Mouse (Mus musculus): ENCODE data around the gene Slc4a4. TPM values are rescaled to one million over a fixed set of nuclear protein-coding genes. Genes with fewer than 3 reads are reported as not detected.

The Slc4a4 gene
- polyA plus RNA-seq, 1 experiment from 2014 or later: 0.98 TPM

- Histone ChIP-seq H3K4me1 (ENCODE audit: control insufficient read depth, insufficient read depth, low read length) (no peaks in the 10 kb centered on the region), H3K27me3 (replicated peaks; ENCODE audit: control insufficient read depth, insufficient read depth, low read length) (no peaks in the 10 kb centered on the region), H3K36me3 (ENCODE audit: control insufficient read depth, insufficient read depth, low read length) (no peaks in the 10 kb centered on the region), H3K27ac (ENCODE audit: low read depth, low read length) (no peak overlapping the region), H3K9ac (ENCODE audit: low read length) (no peak overlapping the region), H3K9me3 (replicated peaks; ENCODE audit: control insufficient read depth, low read length) (no peaks in the 10 kb centered on the region), H3K4me2 (ENCODE audit: low read length) (no peak overlapping the region), H3K4me3 (ENCODE audit: low read depth, low read length) (no peak overlapping the region)
- ATAC-seq (no peak), DNase-seq (ENCODE audit: low spot score) (no peak)
- WGBS: 83% methylated on average over 7 of the region's 7 CpGs
These were observed 18.2 kb downstream of the Slc4a4 start for GRCm38 (mm10) chr5:88904841-88905240.

DNA sequence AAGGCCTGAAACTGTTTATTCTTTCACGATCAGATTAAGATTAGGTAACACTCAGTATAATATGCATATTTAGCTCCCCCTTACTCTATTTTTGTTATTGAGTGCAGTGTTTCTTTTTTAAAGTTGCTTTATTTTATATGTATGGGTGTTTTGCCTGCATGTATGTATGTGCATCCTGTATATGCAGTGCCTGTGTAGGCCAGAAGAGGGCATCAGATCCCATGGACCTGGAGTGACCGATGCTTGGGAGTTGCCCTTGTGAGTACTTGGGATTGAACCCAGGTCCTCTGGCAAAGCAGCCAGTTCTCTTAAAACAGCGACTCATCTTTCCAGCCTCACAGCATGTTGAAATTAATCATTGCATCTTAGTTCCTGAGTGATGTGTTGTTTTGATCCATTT is 21.0 kb downstream of the Slc4a4 start:
- no peak overlapping the region for H3K4me2 ChIP-seq (ENCODE audit: low read length)
- no peaks in the 10 kb centered on the region for H3K4me1 ChIP-seq (ENCODE audit: control insufficient read depth, insufficient read depth, low read length)
- ATAC-seq (no peak), DNase-seq (ENCODE audit: low spot score) (no peak)
- H3K4me3 ChIP-seq (ENCODE audit: low read depth, low read length): no peak overlapping the region
- 92% methylated on average over 3 of the region's 3 CpGs for WGBS
- H3K9ac ChIP-seq (ENCODE audit: low read length): no peak overlapping the region
- H3K27me3 ChIP-seq (replicated peaks; ENCODE audit: control insufficient read depth, insufficient read depth, low read length): no peaks in the 10 kb centered on the region
- H3K27ac ChIP-seq (ENCODE audit: low read depth, low read length): no peak overlapping the region
- no peaks in the 10 kb centered on the region for H3K36me3 ChIP-seq (ENCODE audit: control insufficient read depth, insufficient read depth, low read length)
- no peaks in the 10 kb centered on the region for H3K9me3 ChIP-seq (replicated peaks; ENCODE audit: control insufficient read depth, low read length)

DNA sequence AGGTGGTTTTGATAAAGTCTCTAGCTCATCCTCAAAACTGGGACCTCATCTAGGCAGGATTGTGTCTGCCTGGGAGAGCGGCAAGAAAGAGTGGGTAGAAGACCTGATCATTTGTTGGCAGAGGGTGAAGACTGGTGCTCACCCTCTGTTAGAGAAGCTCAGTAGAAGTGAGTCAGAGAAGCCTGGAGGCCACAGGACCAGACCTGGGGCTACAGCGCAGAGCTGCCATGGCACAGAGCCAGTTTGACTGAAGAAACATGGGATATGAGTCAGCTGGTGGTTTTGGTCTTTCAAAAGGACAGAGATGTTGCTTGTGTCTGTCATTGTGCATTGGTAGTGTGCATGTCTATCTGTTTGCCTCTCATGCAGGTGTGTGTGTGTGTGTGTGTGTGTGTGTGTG is 26.0 kb downstream of the Slc4a4 start:
- H3K4me2 ChIP-seq (ENCODE audit: low read length): no peak overlapping the region
- H3K36me3 ChIP-seq (ENCODE audit: control insufficient read depth, insufficient read depth, low read length): no peaks in the 10 kb centered on the region
- no peak overlapping the region for H3K9ac ChIP-seq (ENCODE audit: low read length)
- H3K9me3 ChIP-seq (replicated peaks; ENCODE audit: control insufficient read depth, low read length): no peaks in the 10 kb centered on the region
- WGBS: 95% methylated on average over 2 of the region's 2 CpGs
- ATAC-seq (no peak), DNase-seq (ENCODE audit: low spot score) (no peak)
- H3K27ac ChIP-seq (ENCODE audit: low read depth, low read length): no peak overlapping the region
- no peak overlapping the region for H3K4me3 ChIP-seq (ENCODE audit: low read depth, low read length)
- no peaks in the 10 kb centered on the region for H3K27me3 ChIP-seq (replicated peaks; ENCODE audit: control insufficient read depth, insufficient read depth, low read length)
- no peaks in the 10 kb centered on the region for H3K4me1 ChIP-seq (ENCODE audit: control insufficient read depth, insufficient read depth, low read length)

DNA sequence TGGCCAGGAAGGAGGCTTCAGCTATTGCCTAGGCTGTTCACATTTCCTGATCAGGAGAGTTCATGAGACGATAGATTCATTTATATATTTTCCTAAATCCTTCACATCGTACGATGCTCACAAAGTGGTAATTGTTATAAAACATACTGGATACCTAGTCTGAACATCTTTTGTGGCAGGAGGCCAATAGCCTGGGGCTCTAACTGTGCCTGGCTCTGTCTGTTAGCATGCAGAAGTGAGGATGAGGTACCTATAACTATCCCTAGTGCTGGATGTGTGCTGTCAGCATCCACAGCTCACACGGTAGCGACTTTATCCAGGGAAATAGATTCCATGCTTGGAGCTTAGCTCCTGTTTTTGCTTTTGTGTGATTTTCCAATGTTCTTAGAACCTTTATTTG is 28.5 kb downstream of the Slc4a4 start:
- Histone ChIP-seq H3K36me3 (ENCODE audit: control insufficient read depth, insufficient read depth, low read length) (no peaks in the 10 kb centered on the region), H3K4me3 (ENCODE audit: low read depth, low read length) (no peak overlapping the region), H3K27me3 (replicated peaks; ENCODE audit: control insufficient read depth, insufficient read depth, low read length) (no peaks in the 10 kb centered on the region), H3K9me3 (replicated peaks; ENCODE audit: control insufficient read depth, low read length) (no peaks in the 10 kb centered on the region), H3K4me1 (ENCODE audit: control insufficient read depth, insufficient read depth, low read length) (no peaks in the 10 kb centered on the region), H3K4me2 (ENCODE audit: low read length) (no peak overlapping the region), H3K9ac (ENCODE audit: low read length) (no peak overlapping the region), H3K27ac (ENCODE audit: low read depth, low read length) (no peak overlapping the region)
- WGBS: 89% methylated on average over 5 of the region's 5 CpGs
- DNase-seq (ENCODE audit: low spot score) (no peak), ATAC-seq (no peak)

GRCm38 (mm10) chr5:88916501-88916971 is 29.9 kb downstream of the Slc4a4 start:
- H3K4me3 ChIP-seq (ENCODE audit: low read depth, low read length): no peak overlapping the region
- H3K9ac ChIP-seq (ENCODE audit: low read length): no peak overlapping the region
- 86% methylated on average over 9 of the region's 9 CpGs for WGBS
- H3K27ac ChIP-seq (ENCODE audit: low read depth, low read length): no peak overlapping the region
- no peak for ATAC-seq
- no peak overlapping the region for H3K4me2 ChIP-seq (ENCODE audit: low read length)
- no peak for DNase-seq (ENCODE audit: low spot score)
- H3K9me3 ChIP-seq (replicated peaks; ENCODE audit: control insufficient read depth, low read length): no peaks in the 10 kb centered on the region
- no peaks in the 10 kb centered on the region for H3K36me3 ChIP-seq (ENCODE audit: control insufficient read depth, insufficient read depth, low read length)
- H3K27me3 ChIP-seq (replicated peaks; ENCODE audit: control insufficient read depth, insufficient read depth, low read length): no peaks in the 10 kb centered on the region
- H3K4me1 ChIP-seq (ENCODE audit: control insufficient read depth, insufficient read depth, low read length): no peaks in the 10 kb centered on the region

DNA sequence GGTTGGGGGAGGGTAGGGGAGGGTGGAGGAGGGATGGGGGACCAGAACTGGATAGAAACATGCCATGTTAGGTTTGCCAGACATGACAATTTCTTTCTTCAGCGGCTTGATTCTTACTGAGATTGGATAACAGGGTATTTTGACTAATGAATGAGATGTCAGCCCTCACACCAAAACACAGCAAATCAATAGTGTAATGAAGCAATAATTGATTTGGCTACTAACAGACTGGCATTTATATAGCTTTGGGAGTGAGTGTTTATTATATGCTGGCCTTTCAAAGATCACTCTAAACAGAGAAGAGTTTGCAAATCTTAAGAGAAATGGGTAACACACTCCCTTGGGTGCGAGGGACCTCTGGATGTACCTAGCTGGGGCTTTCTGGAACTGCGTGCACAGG is 30.6 kb downstream of the Slc4a4 start:
- Histone ChIP-seq H3K27ac (ENCODE audit: low read depth, low read length) (no peak overlapping the region), H3K9me3 (replicated peaks; ENCODE audit: control insufficient read depth, low read length) (no peaks in the 10 kb centered on the region), H3K4me2 (ENCODE audit: low read length) (no peak overlapping the region), H3K27me3 (replicated peaks; ENCODE audit: control insufficient read depth, insufficient read depth, low read length) (no peaks in the 10 kb centered on the region), H3K9ac (ENCODE audit: low read length) (no peak overlapping the region), H3K4me1 (ENCODE audit: control insufficient read depth, insufficient read depth, low read length) (no peaks in the 10 kb centered on the region), H3K36me3 (ENCODE audit: control insufficient read depth, insufficient read depth, low read length) (no peaks in the 10 kb centered on the region), H3K4me3 (ENCODE audit: low read depth, low read length) (no peak overlapping the region)
- 92% methylated on average over 3 of the region's 3 CpGs for WGBS
- no peak for ATAC-seq
- no peak for DNase-seq (ENCODE audit: low spot score)

DNA sequence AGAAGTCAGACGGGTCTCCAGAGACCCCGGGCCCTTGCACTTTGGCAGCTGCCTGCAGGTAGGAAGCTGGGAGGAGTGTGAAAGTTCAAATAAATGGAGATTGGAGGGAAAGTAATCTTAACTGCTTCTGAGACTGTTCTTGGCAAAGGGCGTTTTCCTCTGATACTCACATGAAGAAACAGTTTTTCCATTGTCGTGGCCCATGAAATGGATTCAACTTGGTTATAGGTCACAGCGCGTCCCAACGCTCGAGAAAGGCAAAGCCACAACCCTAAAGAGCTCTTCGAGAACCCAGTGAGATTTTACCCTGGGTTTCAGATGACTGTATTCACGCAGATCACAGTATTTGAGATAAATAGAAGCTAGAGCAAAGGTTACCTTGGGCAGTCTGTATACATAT is 31.0 kb downstream of the Slc4a4 start:
- H3K9me3 ChIP-seq (replicated peaks; ENCODE audit: control insufficient read depth, low read length): no peaks in the 10 kb centered on the region
- no peaks in the 10 kb centered on the region for H3K27me3 ChIP-seq (replicated peaks; ENCODE audit: control insufficient read depth, insufficient read depth, low read length)
- H3K4me3 ChIP-seq (ENCODE audit: low read depth, low read length): no peak overlapping the region
- H3K27ac ChIP-seq (ENCODE audit: low read depth, low read length): no peak overlapping the region
- DNase-seq (ENCODE audit: low spot score) (no peak), ATAC-seq (no peak)
- no peaks in the 10 kb centered on the region for H3K36me3 ChIP-seq (ENCODE audit: control insufficient read depth, insufficient read depth, low read length)
- H3K4me2 ChIP-seq (ENCODE audit: low read length): no peak overlapping the region
- WGBS: 93% methylated on average over 10 of the region's 10 CpGs
- H3K9ac ChIP-seq (ENCODE audit: low read length): no peak overlapping the region
- H3K4me1 ChIP-seq (ENCODE audit: control insufficient read depth, insufficient read depth, low read length): no peaks in the 10 kb centered on the region

GRCm38 (mm10) chr5:88918538-88918937 is 31.9 kb downstream of the Slc4a4 start:
- no peak overlapping the region for H3K27ac ChIP-seq (ENCODE audit: low read depth, low read length)
- no peak overlapping the region for H3K4me2 ChIP-seq (ENCODE audit: low read length)
- H3K36me3 ChIP-seq (ENCODE audit: control insufficient read depth, insufficient read depth, low read length): no peaks in the 10 kb centered on the region
- DNase-seq (ENCODE audit: low spot score) (no peak), ATAC-seq (no peak)
- H3K9me3 ChIP-seq (replicated peaks; ENCODE audit: control insufficient read depth, low read length): no peaks in the 10 kb centered on the region
- 81% methylated on average over 9 of the region's 9 CpGs for WGBS
- H3K4me1 ChIP-seq (ENCODE audit: control insufficient read depth, insufficient read depth, low read length): no peaks in the 10 kb centered on the region
- no peak overlapping the region for H3K4me3 ChIP-seq (ENCODE audit: low read depth, low read length)
- no peaks in the 10 kb centered on the region for H3K27me3 ChIP-seq (replicated peaks; ENCODE audit: control insufficient read depth, insufficient read depth, low read length)
- no peak overlapping the region for H3K9ac ChIP-seq (ENCODE audit: low read length)

DNA sequence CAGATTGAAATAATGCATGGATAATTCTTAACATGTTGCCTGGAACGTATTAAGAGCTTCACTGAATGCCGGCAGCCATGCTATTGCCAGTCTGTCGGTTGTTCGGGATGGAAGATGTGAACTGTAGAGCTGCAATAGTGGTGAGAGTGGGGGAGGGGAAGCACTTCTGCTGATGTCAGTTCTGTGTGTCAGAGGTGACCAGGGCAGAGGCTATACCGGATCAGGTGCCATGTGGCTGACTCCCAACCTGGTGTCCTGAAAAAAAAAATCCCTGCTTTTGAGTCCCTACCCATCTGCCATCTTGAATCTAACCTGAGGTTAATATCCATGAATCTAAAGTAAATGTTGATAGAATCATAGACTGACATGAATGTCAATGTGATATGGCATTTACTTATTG is 39.0 kb downstream of the Slc4a4 start:
- Histone ChIP-seq H3K9ac (ENCODE audit: low read length) (no peak overlapping the region), H3K36me3 (ENCODE audit: control insufficient read depth, insufficient read depth, low read length) (no peaks in the 10 kb centered on the region), H3K27ac (ENCODE audit: low read depth, low read length) (no peak overlapping the region), H3K4me3 (ENCODE audit: low read depth, low read length) (no peak overlapping the region), H3K4me1 (ENCODE audit: control insufficient read depth, insufficient read depth, low read length) (peaks cover 7% of the 10 kb centered on the region; the same call in 1 of the 2 replicates), H3K27me3 (replicated peaks; ENCODE audit: control insufficient read depth, insufficient read depth, low read length) (no peaks in the 10 kb centered on the region), H3K9me3 (replicated peaks; ENCODE audit: control insufficient read depth, low read length) (no peaks in the 10 kb centered on the region), H3K4me2 (ENCODE audit: low read length) (no peak overlapping the region)
- 96% methylated on average over 5 of the region's 5 CpGs for WGBS
- no peak for ATAC-seq
- DNase-seq (ENCODE audit: low spot score): no peak

Measured in forebrain, embryonic 14.5 days (tissue).